Mouse (Mus musculus) brain, embryonic 18.5 days (tissue): ENCODE results near the gene Supt20.

Source experiments
- DNase-seq: peaks from one replicate; pipeline ENCODE4 v3.0.0-alpha.2; 2012; ENCODE audit warnings: low read depth, low spot score

Gene Supt20

GRCm38 (mm10) chr3:54692202-54693055 lies at the start of gene Supt20:
Gene Supt20, plus strand, starts transcription at chr3:54692807.
- peak; percentile 91 for DNase-seq

- DNase-seq, result no peak
Observed at GRCm38 (mm10) chr3:54642851-54643250, 49.8 kb upstream of the Supt20 start.

- no peak for DNase-seq
Observed at GRCm38 (mm10) chr3:54647583-54647982, 45.0 kb upstream of the Supt20 start.

GRCm38 (mm10) chr3:54651576-54651975 lies 41.0 kb upstream of the Supt20 start:
- DNase-seq, result no peak

GRCm38 (mm10) chr3:54654169-54654568 lies 38.4 kb upstream of the Supt20 start:
- DNase-seq, result no peak

GRCm38 (mm10) chr3:54657090-54657489 lies 35.5 kb upstream of the Supt20 start:
- no peak for DNase-seq

GRCm38 (mm10) chr3:54657888-54658626 lies 34.5 kb upstream of the Supt20 start:
- DNase-seq, result no peak

- DNase-seq, result no peak
Observed at GRCm38 (mm10) chr3:54659736-54660135, 32.9 kb upstream of the Supt20 start.

GRCm38 (mm10) chr3:54662411-54662810 lies 30.2 kb upstream of the Supt20 start:
- no peak for DNase-seq

GRCm38 (mm10) chr3:54668141-54668540 lies 24.5 kb upstream of the Supt20 start:
- no peak for DNase-seq

- no peak for DNase-seq
Observed at GRCm38 (mm10) chr3:54668722-54669121, 23.9 kb upstream of the Supt20 start.

GRCm38 (mm10) chr3:54669559-54669958 lies 23.0 kb upstream of the Supt20 start:
- no peak for DNase-seq

GRCm38 (mm10) chr3:54672111-54672510 lies 20.5 kb upstream of the Supt20 start:
- no peak for DNase-seq

- DNase-seq, result peak; percentile 73
Observed at GRCm38 (mm10) chr3:54672557-54673529, 19.8 kb upstream of the Supt20 start.

GRCm38 (mm10) chr3:54676818-54677217 lies 15.8 kb upstream of the Supt20 start:
- DNase-seq, result no peak

- DNase-seq, result no peak
Observed at GRCm38 (mm10) chr3:54681310-54682204, 11.1 kb upstream of the Supt20 start.

GRCm38 (mm10) chr3:54685202-54685601 lies 7.4 kb upstream of the Supt20 start:
- no peak for DNase-seq

GRCm38 (mm10) chr3:54687245-54687644 lies 5.4 kb upstream of the Supt20 start:
- no peak for DNase-seq

- DNase-seq, result no peak
Observed at GRCm38 (mm10) chr3:54689091-54689490, 3.5 kb upstream of the Supt20 start.

- no peak for DNase-seq
Observed at GRCm38 (mm10) chr3:54693056-54693415, 429 bp downstream of the Supt20 start.
